Mouse (Mus musculus) urinary bladder, adult 2 months (tissue): ENCODE results near the gene Anapc15-ps. TPM values are rescaled to one million over a fixed set of nuclear protein-coding genes. Genes with fewer than 3 reads are reported as not detected.

Experiments used
- DNase-seq: peaks from one replicate; pipeline ENCODE4 v3.0.0; 2022; ENCODE audit warnings: low spot score
- polyA plus RNA-seq: library from polyadenylated mRNA; depleted of rRNA; stranded (reverse); fragments of >200 nt; gene quantifications from 2 replicates; pipeline ENCODE4 v1.2.3, GENCODE M21; 2012; rRNA removed

Gene Anapc15-ps
- 0.25 and 0.46 TPM in 2 replicates for polyA plus RNA-seq

DNA sequence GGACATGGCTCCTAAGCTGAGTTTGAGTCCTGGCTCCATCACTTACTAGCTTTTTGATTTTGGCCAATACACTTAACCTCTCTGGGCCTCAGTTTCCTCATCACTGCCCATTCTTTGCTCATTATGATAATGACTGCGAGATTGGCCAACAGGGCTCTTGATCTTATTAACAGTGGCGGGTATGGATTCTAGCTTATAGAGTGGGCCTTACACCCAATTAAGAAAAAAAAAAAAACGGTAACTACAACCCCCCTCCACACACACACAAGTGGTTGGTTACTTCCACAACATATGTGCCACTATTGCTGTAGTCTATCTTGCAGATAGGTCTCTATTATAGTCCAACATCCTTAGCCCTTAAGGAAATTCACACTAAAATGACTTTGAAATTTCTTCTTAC, at the start of gene Anapc15-ps:
TSS of gene Anapc15-ps (minus strand) at position 101 of the 400 bp plus-strand sequence.
- DNase-seq, result no peak

DNA sequence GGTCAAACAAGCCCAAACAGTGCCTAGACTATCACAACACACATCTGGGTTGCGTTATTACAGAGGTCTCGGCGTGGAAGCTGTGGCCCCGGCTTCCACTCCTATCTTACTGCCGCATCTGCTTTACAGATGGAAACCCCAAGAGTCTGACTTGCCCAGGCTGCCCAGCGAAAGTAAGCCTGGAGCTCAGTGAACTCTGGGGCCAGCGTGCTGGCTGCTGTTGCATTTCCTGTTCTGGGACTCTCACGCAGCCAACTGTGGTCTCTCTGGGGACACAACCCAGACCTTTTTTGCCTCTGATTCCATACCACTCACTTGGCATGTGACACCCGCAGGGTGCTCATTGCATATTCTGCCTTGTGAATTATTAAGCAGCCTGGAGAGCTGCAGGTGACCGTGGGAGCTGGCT, 49.0 kb upstream of the Anapc15-ps start:
- DNase-seq, result no peak

- no peak for DNase-seq
These were observed 47.0 kb upstream of the Anapc15-ps start for GRCm38 (mm10) chr10:95720181-95720798.

- no peak for DNase-seq
These were observed 46.2 kb upstream of the Anapc15-ps start for GRCm38 (mm10) chr10:95719472-95719871.

GRCm38 (mm10) chr10:95718760-95719159, 45.5 kb upstream of the Anapc15-ps start:
- DNase-seq, result no peak

DNA sequence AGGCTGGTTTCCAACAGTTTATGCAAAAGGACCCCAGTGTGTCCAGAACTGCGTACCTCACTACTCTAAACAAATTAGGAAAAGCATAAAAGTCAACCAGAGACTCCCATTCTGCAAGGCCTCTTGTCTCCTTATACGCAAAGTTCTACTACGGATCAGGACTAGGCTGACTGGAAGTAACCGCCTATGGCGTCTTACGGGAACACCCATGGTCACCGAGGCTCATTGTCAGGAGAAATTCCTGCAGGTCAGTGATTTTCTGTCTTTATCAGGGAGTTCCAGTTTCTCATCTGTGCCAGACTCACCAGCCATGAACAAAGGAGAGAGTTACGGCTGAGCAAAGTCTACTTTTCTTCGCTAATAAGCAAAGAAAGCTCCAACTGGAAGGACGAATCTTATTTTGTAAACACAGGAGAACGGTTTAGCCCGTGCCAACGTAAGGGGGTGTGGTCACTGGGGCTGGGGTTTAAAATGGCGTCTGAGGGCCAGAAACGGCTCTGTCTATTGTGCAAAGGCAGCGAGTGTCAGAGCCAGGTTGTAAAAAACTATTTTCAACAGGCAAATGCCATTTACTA, 43.9 kb upstream of the Anapc15-ps start:
- no peak for DNase-seq

- no peak for DNase-seq
These were observed 42.4 kb upstream of the Anapc15-ps start for GRCm38 (mm10) chr10:95715687-95716086.

- no peak for DNase-seq
These were observed 39.0 kb upstream of the Anapc15-ps start for GRCm38 (mm10) chr10:95712221-95712620.

DNA sequence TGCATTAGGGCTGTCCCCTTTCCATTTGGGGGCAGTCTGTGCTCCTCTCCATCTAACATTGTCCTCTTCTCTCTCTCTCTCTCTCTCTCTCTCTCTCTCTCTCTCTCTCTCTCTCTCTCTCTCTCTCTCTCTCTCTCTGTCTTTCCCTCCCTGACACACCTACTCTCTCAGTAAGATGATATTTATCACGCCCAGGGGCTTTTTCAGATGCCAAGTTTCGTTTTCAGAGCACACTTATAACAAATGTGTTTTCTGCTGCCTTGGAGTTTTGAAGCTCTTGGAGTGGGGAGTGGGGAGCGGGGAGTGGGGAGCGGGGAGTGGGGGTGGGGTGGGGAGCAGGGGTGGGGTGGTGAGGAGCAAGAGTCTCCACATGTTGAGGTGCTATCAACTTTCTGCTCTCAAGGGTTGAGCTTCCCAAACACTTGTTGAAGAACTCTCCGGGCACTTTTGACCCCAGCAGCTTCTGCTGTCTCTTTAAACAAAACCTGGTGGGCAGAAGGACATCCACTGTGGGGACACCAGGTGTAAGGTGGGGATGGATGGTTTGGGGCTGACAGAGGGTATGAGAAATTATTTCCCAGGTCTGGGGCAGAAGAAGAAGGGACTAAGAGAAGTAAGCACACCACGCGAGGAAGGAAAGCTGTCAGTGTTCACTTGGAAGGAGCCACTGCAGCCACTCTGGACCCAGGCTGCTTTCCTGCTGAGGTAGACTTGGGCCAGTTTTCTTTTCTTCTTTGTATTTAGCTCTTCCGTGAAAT, 36.8 kb upstream of the Anapc15-ps start:
- no peak for DNase-seq

DNA sequence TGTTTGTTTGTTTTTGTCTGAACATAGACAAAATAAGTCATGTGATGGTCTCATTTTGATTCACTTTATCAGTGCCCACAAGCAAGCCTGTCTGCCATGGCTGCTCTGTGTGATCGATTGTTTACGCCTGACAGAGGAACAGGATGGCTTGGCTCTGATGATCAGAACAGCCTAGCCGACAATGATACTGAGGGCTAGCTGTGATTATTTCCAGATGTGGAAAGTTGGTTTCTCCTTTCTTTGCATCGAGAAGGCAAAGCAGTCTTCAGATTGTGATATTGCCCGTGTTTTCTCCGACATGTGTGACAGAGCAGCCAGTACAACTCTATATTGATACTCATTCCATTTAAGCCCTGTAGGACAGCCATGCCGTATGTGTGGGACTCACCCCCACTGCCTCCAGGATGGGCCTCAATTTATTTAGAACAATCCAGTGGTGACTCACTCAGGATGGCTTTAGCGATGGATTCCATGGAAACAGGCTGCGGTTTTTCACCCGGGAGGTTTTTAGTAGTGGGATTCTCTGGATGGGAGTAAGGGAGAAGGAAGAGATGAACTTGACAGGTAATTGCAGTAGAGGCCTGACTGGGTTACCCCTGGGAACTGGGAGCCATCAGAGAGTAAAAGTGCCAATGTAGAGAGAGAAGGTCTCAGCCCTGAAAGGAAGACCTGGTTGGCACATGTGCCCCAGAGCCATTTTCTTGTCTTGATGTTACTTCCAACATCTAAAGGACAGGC, 36.1 kb upstream of the Anapc15-ps start:
- no peak for DNase-seq

DNA sequence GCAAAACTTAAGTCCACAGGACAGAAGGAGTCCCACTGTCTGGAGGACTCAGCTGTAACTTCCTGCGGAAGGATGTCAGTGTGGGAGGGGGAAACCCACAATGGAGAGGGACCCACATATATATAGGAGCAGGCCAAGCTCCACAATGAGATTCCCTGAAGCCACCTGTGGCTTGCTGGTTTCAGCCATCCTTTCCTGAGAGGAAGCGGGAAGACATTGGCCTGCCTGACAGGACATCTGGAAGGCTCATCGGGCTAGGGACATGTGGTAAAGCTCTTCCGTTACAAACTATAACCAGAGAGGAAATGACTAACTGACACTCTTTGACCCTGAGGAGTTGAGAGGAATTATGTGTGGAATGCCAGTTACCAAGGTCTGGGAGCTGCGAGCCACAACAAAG, 34.8 kb upstream of the Anapc15-ps start:
- DNase-seq, result no peak

- no peak for DNase-seq
These were observed 33.6 kb upstream of the Anapc15-ps start for GRCm38 (mm10) chr10:95706867-95707266.

- DNase-seq, result no peak
These were observed 32.5 kb upstream of the Anapc15-ps start for GRCm38 (mm10) chr10:95705747-95706146.

GRCm38 (mm10) chr10:95704847-95705246, 31.6 kb upstream of the Anapc15-ps start:
- DNase-seq, result no peak

GRCm38 (mm10) chr10:95703730-95704129, 30.5 kb upstream of the Anapc15-ps start:
- DNase-seq, result no peak

GRCm38 (mm10) chr10:95700422-95700821, 27.2 kb upstream of the Anapc15-ps start:
- no peak for DNase-seq

GRCm38 (mm10) chr10:95698920-95699714, 25.9 kb upstream of the Anapc15-ps start:
- DNase-seq, result no peak

DNA sequence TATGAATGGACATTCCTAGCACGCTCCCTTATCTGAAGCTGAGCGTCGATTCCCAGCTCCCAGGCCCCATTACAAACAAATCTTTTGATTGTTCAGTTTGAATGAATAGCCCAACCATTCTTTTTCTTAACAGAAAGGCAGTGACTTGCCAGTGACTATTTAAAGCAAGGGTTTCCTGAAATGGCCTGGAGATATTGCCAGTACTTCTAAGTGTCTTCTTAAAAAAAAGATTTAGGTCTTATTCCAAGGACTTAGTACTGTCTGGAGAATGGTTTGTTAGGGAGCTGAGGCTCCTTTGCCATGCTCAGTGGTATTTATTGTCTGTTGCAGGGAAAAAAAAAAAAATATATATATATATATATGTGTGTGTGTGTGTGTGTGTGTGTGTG, 23.0 kb upstream of the Anapc15-ps start:
- no peak for DNase-seq

DNA sequence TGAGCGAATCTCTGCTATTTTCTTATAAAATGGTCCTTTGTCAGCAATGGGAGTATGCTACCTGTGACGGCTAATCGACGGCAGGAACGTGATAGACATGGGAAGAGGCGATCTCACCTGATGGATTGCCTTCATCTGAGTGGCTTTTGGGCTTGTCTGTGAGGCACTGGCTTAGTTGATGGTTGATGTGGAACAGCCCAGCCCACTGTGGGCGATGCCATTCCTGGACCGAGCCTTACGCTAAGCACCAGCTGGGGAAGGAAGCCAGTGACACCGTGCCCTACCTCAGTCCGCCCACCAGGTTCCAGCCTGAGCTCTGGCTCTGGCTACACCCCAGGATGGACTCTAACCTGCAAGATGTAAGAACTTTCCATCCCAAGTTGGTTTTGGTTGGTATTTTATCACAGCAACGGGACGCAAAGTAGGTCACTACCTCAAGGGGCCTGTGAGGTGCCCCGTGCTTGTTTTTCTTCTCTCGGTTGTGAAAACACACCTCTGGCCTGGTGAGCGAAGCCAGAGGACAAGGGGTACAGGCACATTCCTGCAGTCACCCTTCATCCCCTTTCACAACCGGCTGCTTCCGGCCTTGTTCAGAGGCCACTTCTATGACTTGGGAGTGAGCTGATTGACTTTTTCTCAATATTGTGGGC, 22.5 kb upstream of the Anapc15-ps start:
- DNase-seq, result no peak

GRCm38 (mm10) chr10:95694559-95695251, 21.5 kb upstream of the Anapc15-ps start:
- DNase-seq, result no peak
